Mouse (Mus musculus): Measurements from ENCODE around the gene Kcnj10.

DNA sequence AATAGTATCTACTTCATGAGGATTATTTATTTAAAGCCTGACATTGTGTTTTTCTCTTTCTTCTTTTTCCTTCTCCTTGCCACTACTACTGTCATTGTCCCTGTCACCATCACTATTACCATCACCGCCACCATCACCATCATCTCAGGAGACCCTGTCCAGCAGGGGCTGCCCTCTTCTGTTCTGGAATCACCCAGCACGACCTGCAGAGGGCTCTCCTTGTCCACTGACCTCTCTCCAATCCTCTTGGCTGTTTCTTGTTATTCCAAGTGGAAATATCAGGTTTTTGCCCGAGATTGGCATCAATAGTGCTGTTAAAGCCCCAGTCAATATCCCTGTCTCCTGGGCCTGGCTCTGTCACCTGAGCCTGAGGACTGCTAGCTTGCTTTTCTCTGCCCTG is 7.5 kb upstream of the Kcnj10 start:
- TF ChIP-seq CTCF (IDR thresholded peaks at IDR 0.05; ENCODE audit: borderline replicate concordance, insufficient read depth, low read length) (no peak), POLR2A (IDR thresholded peaks at IDR 0.05; ENCODE audit: low read depth, low read length) (no peak)

All from embryonic fibroblast, embryonic 13.5 days (primary cell).